Mouse (Mus musculus): ENCODE measurements at regions not wholly inside any gene's neighbourhood (a gene's known extent, or its start where the extent isn't known, plus 50 kb on each side); places are given as distances from the start of the nearest gene placed in this dataset.

GRCm38 (mm10) chrX:158613136-158613535, 570.0 kb upstream of the Cnksr2 start:
- no peak for TF ChIP-seq CTCF (IDR thresholded peaks at IDR 0.05; ENCODE audit: low read depth)
- no peak for TF ChIP-seq EP300 (IDR thresholded peaks at IDR 0.05; ENCODE audit: low read depth)

Data from heart, postnatal 0 days (tissue).